Mouse (Mus musculus): Measurements from ENCODE around the gene Disp2. TPM values are rescaled to one million over a fixed set of nuclear protein-coding genes. Genes with fewer than 3 reads are reported as not detected.

The Disp2 gene
- total and polyA plus RNA-seq, 3 experiments: 0.03 to 0.16 TPM; not detected in 1

DNA sequence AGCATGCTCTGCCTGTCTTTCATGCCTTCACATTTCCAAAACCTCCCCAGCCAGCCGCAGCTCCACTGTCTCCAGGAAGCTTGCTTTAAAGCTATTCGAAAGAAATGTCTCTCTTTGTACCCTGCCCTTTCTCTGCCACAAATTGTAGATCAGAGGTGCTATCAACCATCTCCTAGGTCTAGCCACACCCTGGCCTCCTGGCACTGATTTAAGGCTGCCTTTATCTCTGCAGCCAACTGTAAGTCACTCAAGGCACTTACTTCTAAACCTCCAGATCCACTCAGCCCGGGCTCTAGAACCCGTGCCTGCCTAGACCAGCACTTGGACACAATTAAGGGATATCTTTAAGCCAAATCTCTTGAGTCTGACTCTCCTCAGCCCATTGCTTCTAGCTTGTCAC, 1.1 kb upstream of the Disp2 start:
- Histone ChIP-seq H3K27me3 (ENCODE audit: insufficient read depth, low read length) (peaks cover 34% of the 10 kb centered on the region), H3K4me1 (ENCODE audit: insufficient read depth, low read depth, low read length) (peaks cover 15% of the 10 kb centered on the region), H3K9me3 (replicated peaks) (no peaks in the 10 kb centered on the region), H3K36me3 (replicated peaks) (no peaks in the 10 kb centered on the region), H3K4me3 (ENCODE audit: low read depth, low read length) (no peak overlapping the region)
- DNase-seq (ENCODE audit: low spot score) (no peak), ATAC-seq (ENCODE audit: extremely low read depth, insufficient number of reproducible peaks, low FRiP score, poor library complexity, severe bottlenecking) (no peak)
- TF ChIP-seq GATA2 (IDR thresholded peaks at IDR 0.05; ENCODE audit: borderline replicate concordance, low read depth, low read length) (no peak), CTCF (IDR thresholded peaks at IDR 0.05; ENCODE audit: low read depth, low read length) (no peak)

DNA sequence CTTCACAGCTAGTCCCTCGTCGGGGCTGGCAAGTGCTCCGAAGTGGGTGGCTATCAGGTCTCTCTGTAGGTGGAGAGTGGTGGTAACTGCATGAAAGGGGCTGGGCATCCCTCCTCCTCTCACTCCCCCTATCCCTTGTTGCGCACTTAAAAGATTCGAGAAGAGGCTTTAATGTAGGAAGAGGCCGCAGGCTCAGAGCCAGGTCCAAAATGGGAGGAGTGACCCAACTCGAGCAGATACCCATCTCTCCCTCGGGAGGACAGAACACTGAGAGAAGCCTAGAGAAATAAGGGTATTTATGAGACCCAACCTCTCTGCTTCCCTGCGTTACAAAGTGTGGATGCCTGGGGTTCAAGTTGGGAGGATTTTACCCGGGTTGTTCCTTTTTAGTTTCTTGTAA, 454 bp upstream of the Disp2 start:
- no peak for TF ChIP-seq TAL1 (conservative IDR thresholded peaks at IDR 0.05; ENCODE audit: low read depth, low read length)
- TF ChIP-seq CTCF (IDR thresholded peaks at IDR 0.05; ENCODE audit: low read depth, low read length): no peak
- Histone ChIP-seq H3K9me3 (replicated peaks) (no peaks in the 10 kb centered on the region), H3K4me3 (ENCODE audit: low read depth, low read length) (no peak overlapping the region), H3K27me3 (ENCODE audit: insufficient read depth, low read length) (peaks cover 34% of the 10 kb centered on the region), H3K4me1 (ENCODE audit: insufficient read depth, low read depth, low read length) (peaks cover 15% of the 10 kb centered on the region), H3K36me3 (replicated peaks) (no peaks in the 10 kb centered on the region)
- ATAC-seq (ENCODE audit: extremely low read depth, insufficient number of reproducible peaks, low FRiP score, poor library complexity, severe bottlenecking): no peak
- DNase-seq (ENCODE audit: low spot score): no peak

DNA sequence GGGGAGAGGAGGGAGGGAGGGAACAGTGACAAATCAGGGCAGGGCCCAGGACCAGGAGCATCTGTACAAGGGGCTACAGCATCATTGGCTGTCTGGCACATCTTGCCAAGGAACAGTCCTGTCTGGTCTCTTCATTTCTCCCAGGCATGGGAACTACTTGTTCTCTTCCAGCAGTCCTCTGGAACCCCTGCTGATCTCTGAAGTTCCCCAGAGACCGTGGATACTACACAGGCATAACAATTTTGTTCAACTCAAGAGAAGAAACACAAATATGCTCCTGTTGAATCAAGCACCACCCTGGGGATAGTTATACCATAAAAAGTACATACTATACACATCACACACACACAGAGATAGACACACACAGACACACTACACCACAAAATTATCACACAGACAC, 1.6 kb downstream of the Disp2 start:
- no peak for ATAC-seq (ENCODE audit: extremely low read depth, insufficient number of reproducible peaks, low FRiP score, poor library complexity, severe bottlenecking)
- Histone ChIP-seq H3K4me1 (ENCODE audit: insufficient read depth, low read depth, low read length) (peaks cover 17% of the 10 kb centered on the region), H3K36me3 (replicated peaks) (no peaks in the 10 kb centered on the region), H3K27me3 (ENCODE audit: insufficient read depth, low read length) (peaks cover 28% of the 10 kb centered on the region), H3K9me3 (replicated peaks) (no peaks in the 10 kb centered on the region), H3K4me3 (ENCODE audit: low read depth, low read length) (no peak overlapping the region)
- TF ChIP-seq POLR2AphosphoS5 (IDR thresholded peaks at IDR 0.05; ENCODE audit: insufficient replicate concordance, low read depth, low read length): no peak
- no peak for TF ChIP-seq GATA1 (IDR thresholded peaks at IDR 0.05; ENCODE audit: borderline replicate concordance, low read length)
- TF ChIP-seq GATA2 (IDR thresholded peaks at IDR 0.05; ENCODE audit: borderline replicate concordance, low read depth, low read length): no peak
- TF ChIP-seq TAL1 (conservative IDR thresholded peaks at IDR 0.05; ENCODE audit: low read depth, low read length): no peak
- no peak for TF ChIP-seq CTCF (IDR thresholded peaks at IDR 0.05; ENCODE audit: low read depth, low read length)
- no peak for DNase-seq (ENCODE audit: low spot score)

DNA sequence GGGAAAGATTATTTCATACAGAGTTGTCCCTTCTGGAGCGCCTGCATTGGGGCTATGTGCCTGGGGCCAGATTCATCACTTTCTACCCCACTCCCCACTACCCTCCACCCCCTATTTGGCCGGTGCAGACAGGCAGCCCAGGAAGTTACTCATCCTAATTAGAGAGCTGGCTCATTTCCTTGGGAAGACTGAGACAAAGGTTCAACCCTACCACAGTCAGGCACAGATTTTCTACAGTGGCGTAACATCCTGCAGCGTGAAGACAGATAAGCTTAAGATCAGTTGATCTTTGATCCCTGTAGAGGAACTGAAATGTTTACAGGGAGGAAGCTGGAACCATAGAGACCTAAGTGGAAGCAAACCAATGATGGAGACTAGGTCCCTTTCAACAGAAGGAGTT, 2.8 kb downstream of the Disp2 start:
- Histone ChIP-seq H3K4me1 (ENCODE audit: insufficient read depth, low read depth, low read length) (peaks cover 19% of the 10 kb centered on the region), H3K9me3 (replicated peaks) (no peaks in the 10 kb centered on the region), H3K4me3 (ENCODE audit: low read depth, low read length) (no peak overlapping the region), H3K36me3 (replicated peaks) (no peaks in the 10 kb centered on the region), H3K27me3 (ENCODE audit: insufficient read depth, low read length) (peaks cover 27% of the 10 kb centered on the region; the same call in 1 of the 2 replicates)
- no peak for DNase-seq (ENCODE audit: low spot score)
- no peak for ATAC-seq (ENCODE audit: extremely low read depth, insufficient number of reproducible peaks, low FRiP score, poor library complexity, severe bottlenecking)
- no peak for TF ChIP-seq CTCF (IDR thresholded peaks at IDR 0.05; ENCODE audit: low read depth, low read length)

DNA sequence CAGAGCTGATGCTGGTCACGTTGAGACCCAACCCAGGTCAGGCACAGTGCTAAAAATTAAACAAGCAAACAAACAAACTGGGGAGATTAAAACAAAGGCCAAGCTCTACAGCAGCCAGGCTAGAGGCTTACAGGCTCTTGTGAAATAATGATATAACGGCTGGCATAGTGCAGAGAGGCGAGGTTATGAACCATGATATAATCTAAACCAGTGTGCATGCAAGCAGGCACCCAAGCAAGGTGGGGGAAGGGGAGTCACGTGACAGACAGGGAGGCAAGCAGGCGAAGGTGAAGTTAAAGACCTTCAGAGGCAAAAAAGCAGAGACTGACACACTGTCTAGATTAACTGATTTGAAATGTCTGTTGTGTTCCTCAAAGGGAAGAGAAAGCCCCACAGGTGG, 3.6 kb downstream of the Disp2 start:
- Histone ChIP-seq H3K4me3 (ENCODE audit: low read depth, low read length) (no peak overlapping the region), H3K27me3 (ENCODE audit: insufficient read depth, low read length) (peaks cover 24% of the 10 kb centered on the region), H3K9me3 (replicated peaks) (no peaks in the 10 kb centered on the region), H3K36me3 (replicated peaks) (no peaks in the 10 kb centered on the region), H3K4me1 (ENCODE audit: insufficient read depth, low read depth, low read length) (peaks cover 19% of the 10 kb centered on the region)
- TF ChIP-seq TAL1 (conservative IDR thresholded peaks at IDR 0.05; ENCODE audit: low read depth, low read length) (no peak), CTCF (IDR thresholded peaks at IDR 0.05; ENCODE audit: low read depth, low read length) (no peak), GATA2 (IDR thresholded peaks at IDR 0.05; ENCODE audit: borderline replicate concordance, low read depth, low read length) (no peak), GATA1 (IDR thresholded peaks at IDR 0.05; ENCODE audit: borderline replicate concordance, low read length) (no peak), POLR2AphosphoS5 (IDR thresholded peaks at IDR 0.05; ENCODE audit: insufficient replicate concordance, low read depth, low read length) (no peak)
- DNase-seq (ENCODE audit: low spot score) (no peak), ATAC-seq (ENCODE audit: extremely low read depth, insufficient number of reproducible peaks, low FRiP score, poor library complexity, severe bottlenecking) (no peak)

DNA sequence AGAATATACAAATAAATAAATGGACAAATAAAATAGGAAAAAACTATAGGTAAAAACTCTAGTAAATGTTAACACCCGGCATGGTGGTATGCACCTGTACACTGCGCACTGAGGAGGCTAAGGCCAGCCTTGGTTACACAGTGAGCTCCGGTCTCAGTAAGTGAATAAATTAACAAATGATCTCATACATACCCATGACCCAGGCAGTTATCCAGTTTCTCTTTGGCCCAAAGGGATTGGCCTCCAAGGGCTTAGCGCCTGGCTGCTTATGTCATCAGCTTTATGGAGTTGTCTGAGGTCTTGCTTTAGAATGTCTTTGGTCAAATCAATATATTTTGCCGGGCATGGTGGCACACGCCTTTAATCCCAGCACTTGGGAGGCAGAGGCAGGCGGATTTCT, 4.1 kb downstream of the Disp2 start:
- H3K27me3 ChIP-seq (ENCODE audit: insufficient read depth, low read length): peaks cover 24% of the 10 kb centered on the region
- DNase-seq (ENCODE audit: low spot score) (no peak), ATAC-seq (ENCODE audit: extremely low read depth, insufficient number of reproducible peaks, low FRiP score, poor library complexity, severe bottlenecking) (no peak)
- H3K4me1 ChIP-seq (ENCODE audit: insufficient read depth, low read depth, low read length): peaks cover 19% of the 10 kb centered on the region
- TF ChIP-seq GATA2 (IDR thresholded peaks at IDR 0.05; ENCODE audit: borderline replicate concordance, low read depth, low read length) (no peak), TAL1 (conservative IDR thresholded peaks at IDR 0.05; ENCODE audit: low read depth, low read length) (no peak), CTCF (IDR thresholded peaks at IDR 0.05; ENCODE audit: low read depth, low read length) (no peak), GATA1 (IDR thresholded peaks at IDR 0.05; ENCODE audit: borderline replicate concordance, low read length) (no peak), POLR2AphosphoS5 (IDR thresholded peaks at IDR 0.05; ENCODE audit: insufficient replicate concordance, low read depth, low read length) (no peak)
- H3K9me3 ChIP-seq (replicated peaks): no peaks in the 10 kb centered on the region
- H3K4me3 ChIP-seq (ENCODE audit: low read depth, low read length): no peak overlapping the region
- H3K36me3 ChIP-seq (replicated peaks): no peaks in the 10 kb centered on the region

DNA sequence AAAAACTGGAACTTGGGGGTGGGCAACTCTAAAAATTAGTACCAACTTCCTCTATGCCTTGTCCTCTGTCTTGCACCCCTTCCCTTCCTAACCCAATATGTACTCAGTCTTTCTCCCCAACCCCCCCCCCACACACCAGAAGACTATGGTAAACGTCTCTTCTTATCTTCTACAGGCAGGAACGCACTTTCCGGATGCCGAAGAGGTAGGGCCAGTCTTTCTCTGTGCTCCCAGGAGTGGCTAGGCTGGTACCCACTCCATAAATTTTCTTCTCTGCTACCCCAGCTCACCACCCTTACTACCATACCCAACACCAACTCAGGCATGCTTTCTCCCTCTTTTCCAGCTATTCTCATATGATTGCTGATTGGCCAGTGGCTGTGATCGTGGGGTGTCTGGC, 7.0 kb downstream of the Disp2 start:
- Histone ChIP-seq H3K27me3 (ENCODE audit: insufficient read depth, low read length) (peaks cover 38% of the 10 kb centered on the region), H3K36me3 (replicated peaks) (no peaks in the 10 kb centered on the region), H3K4me3 (ENCODE audit: low read depth, low read length) (no peak overlapping the region), H3K4me1 (ENCODE audit: insufficient read depth, low read depth, low read length) (peaks cover 11% of the 10 kb centered on the region), H3K9me3 (replicated peaks) (no peaks in the 10 kb centered on the region)
- TF ChIP-seq GATA2 (IDR thresholded peaks at IDR 0.05; ENCODE audit: borderline replicate concordance, low read depth, low read length): no peak
- TF ChIP-seq GATA1 (IDR thresholded peaks at IDR 0.05; ENCODE audit: borderline replicate concordance, low read length): no peak
- TF ChIP-seq TAL1 (conservative IDR thresholded peaks at IDR 0.05; ENCODE audit: low read depth, low read length): no peak
- TF ChIP-seq POLR2AphosphoS5 (IDR thresholded peaks at IDR 0.05; ENCODE audit: insufficient replicate concordance, low read depth, low read length): no peak
- no peak for TF ChIP-seq CTCF (IDR thresholded peaks at IDR 0.05; ENCODE audit: low read depth, low read length)
- no peak for ATAC-seq (ENCODE audit: extremely low read depth, insufficient number of reproducible peaks, low FRiP score, poor library complexity, severe bottlenecking)
- DNase-seq (ENCODE audit: low spot score): no peak

Measured in G1E (cell line).